Mouse (Mus musculus): ENCODE data around the gene Gsto2.
A peak's percentile ranks its signal among the peaks of the same experiment; 100 is the strongest.

The Gsto2 gene

DNA sequence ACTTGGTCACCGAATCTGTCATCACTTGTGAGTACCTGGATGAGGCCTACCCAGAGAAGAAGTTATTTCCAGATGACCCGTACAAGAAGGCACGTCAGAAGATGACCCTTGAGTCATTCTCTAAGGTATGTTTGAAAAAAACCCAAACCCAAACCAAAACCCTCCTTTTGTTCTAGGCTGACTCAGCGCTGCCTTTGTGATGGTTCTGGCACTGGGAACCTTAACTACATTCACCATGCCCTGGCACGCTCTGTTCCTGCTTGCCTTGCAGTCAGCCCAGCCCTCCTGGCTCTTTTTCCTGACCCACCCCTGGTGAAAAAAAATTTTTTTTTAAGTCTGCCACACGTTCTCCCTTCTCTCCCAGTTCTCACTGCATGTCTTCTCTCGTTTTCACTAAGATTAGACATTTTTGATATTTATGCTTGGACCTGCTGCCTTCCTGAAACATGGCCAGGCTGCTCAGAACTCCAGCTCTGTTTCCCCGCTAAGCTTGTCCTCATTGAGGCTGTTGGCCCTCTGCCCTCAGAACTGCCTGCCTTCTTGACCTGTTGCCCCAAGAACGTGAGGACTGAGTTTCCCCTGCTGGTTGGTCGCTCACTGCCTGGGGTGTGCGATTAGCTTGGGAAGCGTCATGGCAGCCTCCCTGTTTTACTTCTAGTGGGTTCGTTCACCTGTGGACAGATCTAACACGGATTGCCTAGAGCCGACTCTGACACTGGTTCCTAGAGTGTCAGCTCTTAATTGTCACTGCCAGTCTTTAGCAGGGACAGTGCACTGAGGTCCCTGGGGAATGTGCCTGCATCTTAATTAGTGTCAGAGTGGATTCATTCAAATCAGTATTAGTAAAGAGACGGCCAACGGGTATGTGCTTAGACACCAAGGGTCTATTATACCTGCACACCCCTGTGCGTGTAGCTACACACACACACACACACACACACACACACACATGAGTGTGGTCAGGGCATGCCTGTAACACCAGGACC, 7.1 kb upstream of the Gsto2 start:
- no peak for ATAC-seq (ENCODE audit: low TSS enrichment)

GRCm38 (mm10) chr19:47859180-47859579, 6.2 kb upstream of the Gsto2 start:
- no peak for ATAC-seq (ENCODE audit: low TSS enrichment)

DNA sequence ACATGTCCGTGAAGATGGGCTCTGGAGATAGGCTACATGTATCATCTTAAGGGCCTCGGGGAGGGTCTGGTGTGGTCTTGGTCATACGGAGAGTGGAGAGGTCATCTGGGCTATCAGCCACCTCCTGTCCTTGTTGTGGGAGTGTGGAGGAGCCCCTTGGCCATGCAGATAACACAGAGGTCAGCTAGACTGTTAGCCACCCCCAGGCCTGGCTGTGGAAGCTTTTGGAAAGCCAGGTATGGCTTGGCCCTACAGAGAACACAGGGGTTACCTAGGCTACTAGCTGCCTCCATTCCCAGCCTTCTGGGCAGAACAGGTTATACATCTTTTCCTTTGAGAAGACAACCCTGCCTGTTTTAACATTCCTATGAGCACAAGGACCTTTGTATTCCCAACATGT, 2.8 kb upstream of the Gsto2 start:
- no peak for ATAC-seq (ENCODE audit: low TSS enrichment)

DNA sequence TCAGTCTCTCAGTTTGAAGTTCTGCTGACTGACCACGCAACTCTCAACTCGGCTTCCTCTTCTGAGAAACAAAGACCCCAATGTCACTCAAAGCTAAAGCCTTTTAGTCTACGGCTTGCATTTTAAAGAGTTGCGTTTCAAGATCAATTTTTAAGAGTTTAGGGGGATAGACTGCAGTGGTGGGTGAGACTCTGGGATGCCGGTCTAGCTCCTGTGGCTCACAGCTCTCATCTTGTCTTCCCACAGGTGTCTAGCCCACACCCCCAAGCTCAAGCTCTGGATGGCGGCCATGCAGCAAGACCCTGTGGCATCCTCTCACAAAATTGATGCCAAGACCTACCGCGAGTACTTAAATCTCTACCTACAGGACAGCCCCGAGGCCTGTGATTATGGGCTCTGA, 1.3 kb upstream of the Gsto2 start:
- ATAC-seq (ENCODE audit: low TSS enrichment) = no peak

- no peak for ATAC-seq (ENCODE audit: low TSS enrichment)
Measured at GRCm38 (mm10) chr19:47864721-47865120, 613 bp upstream of the Gsto2 start.

- ATAC-seq (ENCODE audit: low TSS enrichment) = no peak
Measured at GRCm38 (mm10) chr19:47867628-47868175, 2.4 kb downstream of the Gsto2 start.

DNA sequence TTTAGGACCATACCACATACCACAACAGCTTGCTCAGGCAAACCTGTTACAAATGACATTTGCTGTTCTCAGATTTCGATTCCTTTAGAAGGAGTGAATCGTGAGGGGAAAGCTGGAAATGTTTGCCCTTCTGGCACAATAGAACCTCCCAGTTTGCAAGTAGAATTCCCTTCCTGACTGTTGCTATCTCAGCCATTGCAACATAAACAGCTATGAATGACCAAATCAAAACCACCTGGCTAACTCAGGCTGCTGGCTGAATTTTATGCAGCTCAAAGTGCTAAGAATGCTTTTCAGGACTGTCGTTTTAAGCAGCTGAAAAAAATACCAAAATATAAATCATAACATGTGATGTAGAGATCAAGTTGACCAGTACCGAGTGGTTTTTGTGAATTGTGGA, 3.6 kb downstream of the Gsto2 start:
- no peak for ATAC-seq (ENCODE audit: low TSS enrichment)

GRCm38 (mm10) chr19:47869516-47869915, 4.2 kb downstream of the Gsto2 start:
- ATAC-seq (ENCODE audit: low TSS enrichment) = no peak

DNA sequence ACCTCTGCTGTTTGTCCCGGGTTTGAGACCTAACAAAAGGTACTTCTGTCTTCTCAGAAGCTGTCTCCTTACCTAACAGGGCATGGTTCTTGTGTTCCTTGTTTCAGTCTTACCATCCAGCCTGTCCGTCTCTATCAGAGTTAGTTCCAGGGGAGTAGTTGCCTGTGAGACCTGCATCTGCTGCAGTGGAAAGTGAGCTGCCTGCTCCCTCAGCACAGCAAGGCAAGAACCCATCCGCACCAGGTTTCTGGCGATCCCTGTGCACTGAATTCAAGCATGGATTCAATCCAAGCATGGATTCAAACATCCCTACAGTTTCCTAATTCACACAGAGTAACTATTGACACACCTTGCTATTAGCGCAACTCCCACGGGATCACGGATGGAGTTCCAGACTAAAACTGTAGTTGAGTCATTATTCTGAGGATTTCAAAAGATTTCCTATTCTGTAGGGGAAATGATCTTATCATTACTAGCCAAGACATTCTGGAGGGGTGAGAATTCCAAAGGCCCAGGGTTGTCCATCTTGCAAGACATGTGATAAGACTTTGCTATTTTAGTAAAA, 4.8 kb downstream of the Gsto2 start:
- no peak for ATAC-seq (ENCODE audit: low TSS enrichment)

DNA sequence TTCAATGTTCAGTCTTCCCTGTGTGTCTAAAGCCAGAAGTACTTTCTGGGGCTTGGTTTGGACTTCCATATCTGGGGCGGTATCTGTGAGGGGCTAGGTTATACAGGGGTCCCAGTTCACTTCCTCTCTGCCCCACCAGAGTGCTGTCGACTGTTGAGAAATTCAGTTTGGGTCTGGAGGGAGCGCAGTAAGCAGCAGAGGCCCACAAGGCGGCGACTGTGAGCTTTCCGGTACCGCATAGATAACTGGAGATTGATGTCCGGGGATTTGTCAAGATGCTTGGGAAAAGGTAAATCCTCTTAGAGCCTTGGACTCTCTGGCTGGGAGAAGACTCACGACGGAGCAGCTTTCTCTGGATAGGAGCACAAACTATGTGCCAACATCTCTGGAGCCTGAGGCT, 6.2 kb downstream of the Gsto2 start:
- peak; percentile 44; the same call in 1 of the 2 replicates for ATAC-seq (ENCODE audit: low TSS enrichment)

GRCm38 (mm10) chr19:47876252-47876651, 10.9 kb downstream of the Gsto2 start:
- ATAC-seq (ENCODE audit: low TSS enrichment) = no peak

DNA sequence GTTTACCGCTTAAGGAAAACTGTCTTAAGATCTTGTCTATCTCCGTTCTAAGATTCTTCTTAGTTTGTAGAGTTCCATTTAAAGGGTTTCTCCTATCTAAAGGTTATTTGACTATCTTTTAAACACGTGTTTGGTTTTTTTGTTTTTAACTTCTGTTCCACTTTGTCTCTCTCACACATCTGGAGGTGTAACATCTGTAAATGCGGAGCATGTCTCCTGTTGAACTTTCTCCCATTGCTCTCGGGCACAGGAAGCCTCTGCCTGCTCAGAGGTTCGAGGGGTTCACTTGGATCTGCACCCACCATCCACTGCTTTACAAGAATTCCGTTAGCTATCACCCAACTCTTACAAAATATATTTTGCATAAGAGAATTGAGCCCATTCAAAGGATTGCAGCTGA, 16.2 kb downstream of the Gsto2 start:
- no peak for ATAC-seq (ENCODE audit: low TSS enrichment)

- peak; percentile 98 for ATAC-seq (ENCODE audit: low TSS enrichment)
Measured at GRCm38 (mm10) chr19:47882151-47882881, 17.0 kb downstream of the Gsto2 start.

DNA sequence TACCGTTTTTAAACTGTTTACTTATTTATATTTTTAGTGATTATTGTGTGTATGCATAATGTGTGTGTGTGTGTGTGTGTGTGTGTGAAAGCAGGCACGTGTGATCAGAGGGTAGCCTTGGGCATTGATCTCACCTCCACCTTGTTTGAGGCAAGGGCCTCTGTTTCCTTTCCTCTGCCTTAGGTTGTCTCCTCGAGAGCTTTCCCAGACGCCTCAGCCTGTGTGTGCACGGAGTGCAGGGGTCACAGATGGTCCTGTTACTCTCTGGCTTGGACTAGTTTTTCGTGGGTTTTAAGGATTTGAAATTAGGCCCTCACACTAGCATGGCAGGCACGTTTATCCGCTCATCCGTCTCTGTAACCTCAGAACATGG, 17.5 kb downstream of the Gsto2 start:
- ATAC-seq (ENCODE audit: low TSS enrichment) = no peak

DNA sequence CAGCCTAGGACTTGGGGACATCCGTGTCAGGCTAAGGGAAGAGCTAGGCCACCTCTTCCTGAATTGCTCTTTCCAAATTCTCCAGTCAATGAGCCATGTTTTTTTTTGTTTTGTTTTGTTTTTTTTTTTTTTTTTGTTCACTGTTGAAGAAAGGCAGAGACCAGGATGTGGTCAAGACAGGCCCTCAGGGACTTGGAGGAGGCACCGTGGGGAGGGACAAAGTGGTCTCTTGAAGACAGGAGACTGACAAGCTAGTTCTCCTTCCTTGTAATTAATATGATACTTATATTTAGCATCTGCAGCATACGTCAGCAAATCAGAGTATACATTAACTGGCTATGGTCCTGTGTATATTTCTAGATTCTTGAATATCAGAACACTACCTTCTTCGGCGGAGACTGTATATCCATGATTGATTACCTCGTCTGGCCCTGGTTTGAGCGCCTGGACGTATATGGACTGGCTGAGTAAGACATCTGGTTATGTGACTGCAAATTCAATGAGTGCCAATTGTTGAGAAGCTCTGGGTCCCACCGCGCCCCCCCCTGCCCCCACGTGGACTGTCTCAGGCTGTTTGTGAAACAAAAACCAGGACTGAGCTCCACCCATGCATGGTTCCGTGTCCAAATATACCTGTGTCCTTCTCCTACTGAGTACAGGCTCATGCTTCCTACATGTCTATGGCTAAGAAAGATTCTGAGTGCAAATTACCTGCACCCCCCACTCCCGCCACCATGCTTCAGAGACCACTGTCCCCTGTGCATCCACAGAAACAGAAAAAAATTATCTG, 19.2 kb downstream of the Gsto2 start:
- ATAC-seq (ENCODE audit: low TSS enrichment) = no peak

DNA sequence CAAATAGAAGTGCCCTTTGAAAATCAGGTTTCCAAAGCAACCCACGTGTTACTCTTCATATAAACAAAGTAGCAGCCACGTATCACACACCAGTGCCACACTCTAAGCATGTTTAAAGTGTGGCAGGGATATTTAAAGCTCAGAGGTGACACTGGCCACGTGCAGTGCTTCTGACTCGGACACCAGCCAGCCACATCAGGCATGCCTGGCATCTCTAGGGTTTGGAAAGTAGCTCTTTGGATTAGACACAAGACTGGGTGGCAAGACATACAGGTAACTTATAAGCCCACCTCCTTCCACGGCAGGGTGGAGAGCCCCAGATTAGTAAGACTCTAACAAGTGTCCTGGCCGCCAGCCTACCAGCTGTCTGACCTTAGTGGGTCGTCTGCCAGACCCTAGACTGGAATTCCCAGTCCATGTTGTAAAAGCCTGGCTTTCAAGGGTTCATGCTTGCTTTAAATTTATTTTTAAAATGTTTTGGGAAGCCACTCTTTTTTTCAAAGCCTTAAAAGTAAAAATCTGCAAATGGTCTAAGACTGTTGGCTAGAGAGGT, 19.9 kb downstream of the Gsto2 start:
- no peak for ATAC-seq (ENCODE audit: low TSS enrichment)

DNA sequence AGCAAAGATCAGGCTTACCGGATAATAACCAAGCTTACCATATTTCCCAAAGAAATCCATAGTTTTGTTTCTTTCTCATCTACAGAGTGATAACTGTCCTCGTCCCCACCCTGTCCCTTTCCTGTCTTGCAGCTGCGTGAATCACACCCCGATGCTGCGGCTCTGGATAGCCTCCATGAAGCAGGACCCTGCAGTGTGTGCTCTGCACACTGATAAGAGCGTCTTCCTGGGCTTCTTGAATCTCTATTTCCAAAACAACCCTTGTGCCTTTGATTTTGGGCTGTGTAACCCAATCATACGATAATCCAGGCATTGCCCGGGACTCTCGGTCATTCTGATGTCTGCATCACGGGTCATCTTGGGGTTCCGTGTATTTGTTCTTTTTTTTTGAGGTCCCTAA, 20.6 kb downstream of the Gsto2 start:
- ATAC-seq (ENCODE audit: low TSS enrichment) = no peak

GRCm38 (mm10) chr19:47886617-47887016, 21.3 kb downstream of the Gsto2 start:
- ATAC-seq (ENCODE audit: low TSS enrichment) = no peak

- no peak for ATAC-seq (ENCODE audit: low TSS enrichment)
Measured at GRCm38 (mm10) chr19:47887417-47887816, 22.1 kb downstream of the Gsto2 start.

GRCm38 (mm10) chr19:47888037-47888436, 22.7 kb downstream of the Gsto2 start:
- no peak for ATAC-seq (ENCODE audit: low TSS enrichment)

DNA sequence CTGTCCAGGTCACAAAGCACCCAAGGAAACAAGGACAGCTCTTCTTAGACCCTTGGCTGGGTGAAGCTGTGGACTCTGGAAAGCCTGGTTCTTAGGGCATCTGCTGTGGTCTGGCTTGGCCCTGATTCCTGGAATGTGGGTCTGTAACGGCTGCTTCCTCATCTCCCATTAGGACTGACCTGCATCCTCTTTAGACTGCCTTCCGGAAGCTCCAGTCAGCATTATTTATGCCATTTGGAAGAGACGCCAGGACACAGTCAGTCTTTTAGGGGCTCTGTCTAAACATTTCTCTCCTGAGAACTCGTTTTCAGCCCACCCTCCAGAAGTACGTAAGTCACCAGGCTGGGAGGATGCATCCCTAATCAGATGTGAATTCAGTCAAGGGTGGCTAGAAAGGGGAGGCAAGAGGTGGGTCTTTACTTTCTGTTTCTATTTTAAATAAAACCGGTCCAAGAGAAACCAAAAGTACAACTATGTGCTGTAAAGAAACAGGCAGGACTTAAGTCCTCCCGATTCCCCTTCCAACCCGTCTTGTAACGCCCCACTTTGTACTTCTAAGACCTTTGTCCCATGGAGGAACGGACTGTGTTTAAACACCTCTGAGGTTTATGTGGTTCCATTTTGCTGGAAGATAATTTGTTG, 25.3 kb downstream of the Gsto2 start:
- ATAC-seq (ENCODE audit: low TSS enrichment) = no peak
